Mouse (Mus musculus): ENCODE results near the gene Ice2.

Gene Ice2

DNA sequence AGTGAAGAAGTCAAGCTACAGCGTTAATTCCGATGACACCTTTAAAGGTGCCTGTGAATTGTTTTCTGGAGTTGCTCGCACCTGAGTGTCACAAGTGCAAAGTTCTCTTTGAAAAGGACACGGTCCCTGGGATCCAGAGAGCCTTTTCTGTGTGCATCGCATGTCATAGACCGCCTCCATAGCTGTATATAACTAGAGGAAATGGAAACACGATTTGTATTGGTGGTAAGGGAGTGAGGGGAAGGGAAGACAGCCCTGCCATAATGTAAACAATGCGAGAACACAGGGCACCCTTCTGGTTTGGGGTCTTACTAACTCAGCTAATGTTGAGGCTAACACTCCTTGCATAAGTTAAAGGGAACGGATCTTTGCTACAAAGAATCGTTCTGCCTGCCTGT is 746 bp downstream of the Ice2 start:
- in situ Hi-C loops (cut with MboI, MseI), result no loop called here

DNA sequence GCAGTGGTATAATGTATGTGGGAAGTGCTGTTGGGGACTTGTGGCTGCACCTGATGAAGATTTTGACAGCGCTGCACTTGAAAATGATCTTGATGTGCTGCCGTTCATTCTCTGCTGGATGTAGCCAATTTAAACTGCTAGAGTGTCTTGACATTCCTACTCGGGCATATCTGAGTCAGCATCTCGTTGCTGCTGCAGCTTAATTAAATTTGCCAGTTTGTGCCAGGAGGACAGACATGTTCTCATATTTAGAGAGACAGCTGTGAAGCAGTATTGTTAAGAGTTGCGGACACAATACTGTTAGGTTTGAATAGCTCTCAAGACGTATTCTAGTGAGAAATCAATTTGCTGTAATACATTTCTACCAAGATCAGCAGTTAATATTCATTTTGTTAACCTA is 7.0 kb downstream of the Ice2 start:
- in situ Hi-C loops (cut with MboI, MseI), result no loop called here

- in situ Hi-C loops (cut with MboI, MseI), result no loop called here
Measured at GRCm38 (mm10) chr9:69419476-69419875, 21.8 kb downstream of the Ice2 start.

GRCm38 (mm10) chr9:69430531-69430930 is 32.8 kb downstream of the Ice2 start:
- in situ Hi-C loops (cut with MboI, MseI), result no loop called here

- in situ Hi-C loops (cut with MboI, MseI), result no loop called here
Measured at GRCm38 (mm10) chr9:69431863-69432555, 34.3 kb downstream of the Ice2 start.

- in situ Hi-C loops (cut with MboI, MseI), result no loop called here
Measured at GRCm38 (mm10) chr9:69435194-69435593, 37.5 kb downstream of the Ice2 start.

- in situ Hi-C loops (cut with MboI, MseI), result no loop called here
Measured at GRCm38 (mm10) chr9:69435662-69436061, 38.0 kb downstream of the Ice2 start.

DNA sequence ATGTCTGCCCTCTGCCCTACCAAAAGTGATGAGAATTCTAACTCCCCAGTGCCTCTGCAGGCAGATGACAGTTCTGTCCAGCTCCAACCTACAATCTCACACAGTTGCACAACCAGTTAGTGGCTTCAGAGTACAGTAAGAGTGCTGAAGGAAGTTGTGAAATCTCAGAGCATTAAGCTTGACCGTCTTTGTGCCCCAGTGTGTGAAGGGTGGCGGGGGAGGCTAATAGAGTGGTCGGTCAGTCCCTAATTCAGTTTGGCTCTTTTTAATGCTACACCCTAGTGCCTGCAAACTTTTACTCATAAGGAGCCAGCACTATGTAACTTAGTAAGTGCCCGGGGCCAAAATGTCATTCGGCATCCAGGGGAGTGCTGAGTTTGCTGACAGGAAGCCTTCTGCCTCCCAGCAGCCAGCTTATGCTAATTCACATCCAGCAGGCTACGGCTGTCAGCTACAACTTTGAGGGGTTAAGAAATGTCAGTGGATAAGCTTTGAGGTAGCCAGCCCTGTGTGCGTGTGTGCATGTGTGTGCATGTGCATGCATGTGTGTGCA is 42.2 kb downstream of the Ice2 start:
- in situ Hi-C loops (cut with MboI, MseI), result no loop called here

DNA sequence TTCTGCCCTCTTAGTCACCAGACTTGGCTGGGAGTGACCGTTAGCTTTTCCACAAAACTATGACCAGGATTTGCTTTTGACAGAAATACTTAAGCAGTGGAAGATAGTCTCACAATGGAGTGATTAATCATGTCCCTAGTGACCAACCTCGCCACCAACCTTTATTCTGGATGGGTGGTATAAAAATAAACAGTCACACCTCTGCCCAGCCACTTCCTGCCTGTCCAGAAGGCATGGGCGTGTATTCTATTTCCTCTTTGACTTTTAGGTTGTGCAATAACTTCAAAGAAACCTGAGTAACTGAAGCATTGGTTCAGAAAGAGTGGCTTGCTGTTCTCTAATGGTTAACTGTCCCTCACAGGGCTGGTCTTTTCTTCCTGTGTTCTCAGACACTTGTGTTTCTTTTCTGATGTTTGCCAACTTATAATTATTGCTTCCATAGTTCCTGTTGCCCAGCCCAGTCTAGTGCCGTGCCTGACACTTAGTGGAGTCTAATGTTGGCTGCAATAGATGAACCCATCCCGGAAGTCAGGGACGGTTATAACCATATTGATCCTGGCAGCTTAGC is 44.8 kb downstream of the Ice2 start:
- in situ Hi-C loops (cut with MboI, MseI), result no loop called here

DNA sequence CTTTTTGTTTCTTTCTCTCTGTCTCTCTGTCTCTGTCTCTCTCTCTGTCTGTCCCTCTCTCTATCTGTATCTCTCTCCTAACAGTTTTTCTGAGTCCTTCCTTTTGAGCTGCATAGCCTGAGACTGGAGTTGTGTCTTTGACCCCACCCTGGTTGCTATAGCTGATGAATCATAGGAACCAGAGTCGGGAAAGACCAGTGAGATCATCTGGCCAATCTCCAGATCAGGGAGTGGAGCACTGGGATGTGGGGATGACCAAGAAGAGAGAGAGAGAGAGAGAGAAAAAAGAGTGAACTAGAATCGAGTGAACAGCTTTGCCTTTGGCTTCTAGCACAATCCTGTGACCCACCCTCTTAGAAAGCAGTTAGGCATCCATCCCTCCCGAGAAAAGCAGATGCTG is 45.5 kb downstream of the Ice2 start:
- in situ Hi-C loops (cut with MboI, MseI), result no loop called here

DNA sequence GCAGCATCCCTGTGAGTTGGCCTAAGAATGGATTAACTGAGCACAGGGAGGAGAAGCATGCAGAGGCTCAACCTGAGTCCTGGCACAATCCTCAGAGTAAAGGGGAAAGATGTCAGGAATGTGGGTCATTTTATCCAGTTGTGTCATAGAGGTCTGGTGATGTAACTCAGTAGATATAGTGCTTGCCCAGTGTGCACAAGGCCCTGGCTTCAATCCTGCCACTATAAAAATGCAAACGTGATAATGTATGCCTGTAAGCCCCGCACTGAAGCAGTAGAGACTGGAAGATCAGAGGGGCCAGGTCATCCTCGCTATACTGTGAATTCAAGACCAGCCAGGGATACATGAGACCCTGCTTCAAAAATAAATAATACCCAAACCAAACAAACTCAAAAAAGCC is 51.1 kb downstream of the Ice2 start:
- in situ Hi-C loops (cut with MboI, MseI), result no loop called here

GRCm38 (mm10) chr9:69450636-69451035 is 52.9 kb downstream of the Ice2 start:
- in situ Hi-C loops (cut with MboI, MseI), result loop anchor here (10.0 kb wide), 1 partner anchor 426 kb away; no protein-coding TSS in a partner anchor

DNA sequence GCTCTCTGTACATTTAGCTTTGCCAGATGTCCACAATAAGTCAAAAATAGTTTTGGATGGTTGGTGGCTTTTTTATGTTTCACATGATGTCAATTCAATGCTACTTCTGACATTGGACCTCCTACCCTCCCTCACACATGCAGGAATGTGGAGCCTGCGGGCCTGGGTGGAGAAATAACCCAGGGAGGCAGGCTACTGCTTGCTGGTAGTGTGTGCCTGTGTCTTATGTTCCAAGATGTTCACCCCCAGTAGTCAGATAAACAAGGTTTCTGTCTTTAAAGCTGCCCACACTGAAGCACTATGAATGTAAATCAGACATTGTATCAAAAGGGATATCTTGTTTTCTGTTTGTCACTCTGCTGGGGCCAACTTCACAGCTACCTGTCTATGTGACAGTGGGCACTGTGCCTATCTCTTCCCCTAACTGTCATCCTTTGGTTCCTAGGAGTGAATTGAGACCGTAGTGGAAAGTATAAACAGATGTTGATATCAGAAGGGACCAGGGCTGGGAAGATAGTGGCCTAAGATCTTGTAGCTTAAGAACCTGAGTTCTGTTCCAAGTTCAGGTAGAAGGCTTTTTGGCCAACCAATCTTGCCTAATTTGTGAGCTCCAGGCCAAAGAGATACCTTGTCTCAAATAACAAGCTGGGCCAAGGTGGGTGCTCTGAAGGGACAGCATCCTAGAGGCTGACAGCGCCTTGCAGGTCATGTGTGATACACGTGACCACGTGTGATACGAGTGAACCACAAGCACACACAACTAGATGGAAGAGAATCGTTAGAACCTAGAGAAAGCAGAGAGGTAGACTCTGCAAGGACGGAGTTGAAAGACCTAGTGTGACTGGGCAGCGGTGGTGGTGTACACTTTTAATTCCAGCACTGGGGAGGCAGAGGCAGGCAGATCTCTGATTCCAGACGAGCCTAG is 54.4 kb downstream of the Ice2 start:
- in situ Hi-C loops (cut with MboI, MseI), result loop anchor here (10.0 kb wide), 1 partner anchor 427 kb away; no protein-coding TSS in a partner anchor

DNA sequence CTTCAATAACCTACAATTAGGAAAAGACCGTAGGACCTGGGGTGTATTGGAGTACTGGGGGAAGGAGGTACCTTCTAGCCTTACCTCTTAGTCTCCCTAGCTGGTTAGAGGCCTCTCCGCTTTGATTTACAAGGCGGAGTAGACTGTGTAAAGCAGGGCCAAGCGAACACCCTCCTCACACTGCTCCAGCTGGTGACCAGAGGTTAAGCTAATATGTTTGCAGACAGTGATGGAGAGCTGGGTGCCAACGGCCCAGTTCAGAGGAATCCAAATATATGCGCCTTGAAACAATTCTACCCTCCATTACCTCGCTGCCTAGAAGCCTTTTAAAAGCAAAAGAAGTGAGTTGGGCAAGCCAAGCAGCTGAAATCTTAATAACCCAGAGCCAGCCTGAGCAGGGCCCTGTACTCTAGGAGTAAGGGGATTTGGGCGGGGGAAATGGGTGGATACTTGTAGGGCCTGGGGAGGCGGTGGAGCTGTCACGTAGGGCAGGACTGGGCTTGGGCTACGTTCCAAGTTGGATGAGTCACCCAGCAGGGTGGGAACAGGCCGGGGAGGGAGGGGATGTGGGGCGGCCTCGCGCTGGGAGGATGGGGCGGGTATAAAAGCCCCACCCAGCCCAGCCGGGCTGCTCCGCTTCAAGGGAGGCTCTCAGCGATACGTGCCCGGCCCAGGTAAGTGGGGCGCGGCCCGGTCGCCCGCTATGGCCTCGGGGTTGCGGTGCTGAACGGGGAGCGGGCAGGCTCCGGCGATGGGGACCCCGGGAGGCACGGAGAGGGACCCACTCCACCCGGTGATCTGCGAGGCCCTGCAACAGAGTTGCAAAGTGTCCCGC is 55.6 kb downstream of the Ice2 start, which contains the start of gene Anxa2:
Anxa2 (plus strand) TSS at position 555 of the 835 bp plus-strand sequence.
- in situ Hi-C loops (cut with MboI, MseI), result loop anchor here (10.0 kb wide), 1 partner anchor 428 kb away; no protein-coding TSS in a partner anchor

DNA sequence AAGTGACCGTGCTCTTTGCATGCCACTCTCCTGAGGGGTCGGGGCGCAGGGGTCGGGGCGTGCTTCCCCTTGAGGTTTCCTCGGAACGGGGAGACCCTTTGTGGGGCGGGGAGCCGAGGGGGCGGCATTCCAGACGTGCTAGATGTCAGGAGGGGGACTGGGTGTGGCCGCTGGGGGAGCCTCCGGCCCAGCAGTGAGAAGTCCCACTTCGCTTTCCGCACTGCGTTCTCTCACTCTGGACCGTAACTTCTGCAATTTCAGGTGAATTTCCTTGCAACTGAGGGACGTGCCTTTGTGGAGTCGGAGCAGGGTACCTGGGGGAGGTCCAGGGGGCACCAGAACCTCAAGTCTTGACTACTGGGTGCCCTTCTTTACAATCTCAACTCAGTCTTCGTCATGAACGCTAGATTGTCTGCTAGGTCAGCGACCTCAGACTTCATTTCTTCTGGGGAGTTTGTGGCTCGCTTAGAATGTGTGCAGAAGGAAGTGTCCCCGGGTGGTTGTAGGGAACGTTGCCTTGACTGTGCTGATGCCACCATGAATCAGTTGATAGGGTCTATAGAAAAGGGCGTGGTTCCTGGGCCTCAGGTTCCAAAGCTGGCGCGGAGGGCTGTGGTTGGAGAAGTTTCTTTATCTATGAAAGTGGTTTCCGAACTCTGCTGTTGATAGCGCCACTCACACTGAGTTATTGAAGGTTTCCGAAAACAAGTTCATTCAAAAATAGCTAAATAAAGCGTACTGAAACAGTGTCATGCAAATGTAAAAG is 56.4 kb downstream of the Ice2 start:
- in situ Hi-C loops (cut with MboI, MseI), result loop anchor here (10.0 kb wide), 1 partner anchor 429 kb away; no protein-coding TSS in a partner anchor

- in situ Hi-C loops (cut with MboI, MseI), result loop anchor here (10.0 kb wide), 1 partner anchor 430 kb away; no protein-coding TSS in a partner anchor
Measured at GRCm38 (mm10) chr9:69454691-69455090, 57.0 kb downstream of the Ice2 start.

GRCm38 (mm10) chr9:69455391-69455790 is 57.7 kb downstream of the Ice2 start:
- in situ Hi-C loops (cut with MboI, MseI), result loop anchor here (10.0 kb wide), 1 partner anchor 431 kb away; no protein-coding TSS in a partner anchor

GRCm38 (mm10) chr9:69456406-69457075 is 58.8 kb downstream of the Ice2 start:
- in situ Hi-C loops (cut with MboI, MseI), result loop anchor here (10.0 kb wide), 1 partner anchor 432 kb away; no protein-coding TSS in a partner anchor

GRCm38 (mm10) chr9:69457143-69457542 is 59.4 kb downstream of the Ice2 start:
- in situ Hi-C loops (cut with MboI, MseI), result loop anchor here (10.0 kb wide), 1 partner anchor 432 kb away; no protein-coding TSS in a partner anchor
